Mouse (Mus musculus) bone marrow macrophage, adult 2 months (primary cell): ENCODE results near the gene Prrt1.

Source experiments
- CTCF ChIP-seq: IDR thresholded peaks from 2 replicates; pipeline ENCODE4 v1.5.1; 2012; ENCODE audit warnings: low read depth, mild to moderate bottlenecking, low read length, moderate library complexity
- POLR2A ChIP-seq: IDR thresholded peaks from 2 replicates; pipeline ENCODE4 v1.6.1; 2012; ENCODE audit warnings: mild to moderate bottlenecking, low read depth, low read length, borderline replicate concordance

GRCm38 (mm10) chr17:34675205-34676092, 46.1 kb downstream of the Prrt1 start:
- TF ChIP-seq POLR2A (no peak), CTCF (no peak)
